Mouse (Mus musculus) liver, adult 2 months (tissue): ENCODE data around the gene Klhl11.

Experiments
- CTCF ChIP-seq: fragments of 200-500 bp; IDR thresholded peaks from 2 replicates; pipeline ENCODE4 v1.5.1; 2011; ENCODE audit warnings: low read depth, low read length, control low read depth
- POLR2A ChIP-seq: fragments of 200-500 bp; IDR thresholded peaks from 2 replicates; pipeline ENCODE4 v1.6.1; 2011; ENCODE audit warnings: low read length, control low read depth; ENCODE audit not compliant: insufficient read depth; ENCODE audit errors: extremely low read depth

DNA sequence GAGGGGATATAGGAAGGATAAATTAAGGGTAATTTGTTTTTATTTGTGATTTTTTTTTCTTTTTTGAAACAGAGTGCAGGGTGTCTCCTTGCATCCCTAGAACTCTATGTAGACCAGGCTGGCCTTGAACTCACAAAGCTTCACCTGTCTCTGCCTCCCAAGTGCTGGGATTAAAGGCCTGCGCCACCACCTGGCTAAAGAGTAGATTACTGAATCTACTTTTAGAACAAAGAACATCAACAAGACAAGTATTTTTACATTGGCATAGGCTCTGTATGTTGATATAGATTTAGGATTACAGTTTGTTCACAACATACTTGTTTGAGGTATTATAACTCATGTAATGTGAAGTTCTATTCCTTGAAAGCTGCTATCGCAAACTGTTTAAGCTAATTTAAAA lies 38.0 kb upstream of the Klhl11 start:
- TF ChIP-seq POLR2A (no peak), CTCF (no peak)
